Mouse (Mus musculus) lung, postnatal 0 days (tissue): Measurements from ENCODE around the gene Gfm2.

Experiments
- CTCF ChIP-seq: IDR thresholded peaks from 2 replicates; pipeline ENCODE4 v1.5.1; 2016; ENCODE audit warnings: antibody characterized with exemption, mild to moderate bottlenecking
- EP300 ChIP-seq: IDR thresholded peaks from 2 replicates; pipeline ENCODE4 v1.6.1; 2016; ENCODE audit warnings: antibody characterized with exemption, mild to moderate bottlenecking, control low read depth

GRCm38 (mm10) chr13:97225130-97225529, 87.4 kb downstream of the Gfm2 start:
- TF ChIP-seq EP300: no peak
- no peak for TF ChIP-seq CTCF
